Mouse (Mus musculus) forebrain, embryonic 12.5 days (tissue): ENCODE results near the gene Cd34. TPM values are rescaled to one million over a fixed set of nuclear protein-coding genes. Genes with fewer than 3 reads are reported as not detected.

Experiments
- ATAC-seq: fragments of 200-750 bp; cut with Nextera tagmentation; 2 replicates; pipeline ENCODE4 v1.8.0; 2017; ENCODE audit warnings: moderate TSS enrichment; ENCODE audit not compliant: low FRiP score
- H3K27ac ChIP-seq: fragments of 300-500 bp; sonication (generic); 2 replicates; pipeline ENCODE4 v1.5.1; 2016; ENCODE audit warnings: mild to moderate bottlenecking
- H3K27me3 ChIP-seq: fragments of 300-500 bp; sonication (generic); 2 replicates; pipeline ENCODE4 v1.6.1; 2016; ENCODE audit warnings: mild to moderate bottlenecking
- H3K36me3 ChIP-seq: fragments of 300-500 bp; sonication (generic); replicated peaks from 2 replicates; pipeline ENCODE4 v1.6.1; 2016; ENCODE audit warnings: mild to moderate bottlenecking
- H3K4me1 ChIP-seq: fragments of 300-500 bp; sonication (generic); 2 replicates; pipeline ENCODE4 v1.6.1; 2016
- H3K4me2 ChIP-seq: fragments of 300-500 bp; sonication (generic); 2 replicates; pipeline ENCODE4 v1.6.1; 2016; ENCODE audit warnings: mild to moderate bottlenecking, moderate library complexity
- H3K4me3 ChIP-seq: fragments of 300-500 bp; sonication (generic); replicated peaks from 2 replicates; pipeline ENCODE4 v1.5.1; 2016; ENCODE audit warnings: mild to moderate bottlenecking
- H3K9ac ChIP-seq: fragments of 300-500 bp; sonication (generic); 2 replicates; pipeline ENCODE4 v1.6.1; 2016; ENCODE audit warnings: mild to moderate bottlenecking
- H3K9me3 ChIP-seq: fragments of 300-500 bp; sonication (generic); 2 replicates; pipeline ENCODE4 v1.6.1; 2016
- WGBS: fragments of 180-500 bp; shearing (Covaris S2); methylation state at CpG from one replicate; pipeline ENCODE4 v1.1.7; 2016; 5-methylcytosine and 5-hydroxymethylcytosine counted together
- polyA plus RNA-seq: library from polyadenylated mRNA; unstranded; fragments of >200 nt; fragmentation: Nextera tagmentation; extraction: Ambion mirVana; gene quantifications from 2 replicates; pipeline ENCODE4 v1.2.1, GENCODE M21; 2016

Gene Cd34
- polyA plus RNA-seq, 1 experiment from 2014 or later, result 35.8 TPM

DNA sequence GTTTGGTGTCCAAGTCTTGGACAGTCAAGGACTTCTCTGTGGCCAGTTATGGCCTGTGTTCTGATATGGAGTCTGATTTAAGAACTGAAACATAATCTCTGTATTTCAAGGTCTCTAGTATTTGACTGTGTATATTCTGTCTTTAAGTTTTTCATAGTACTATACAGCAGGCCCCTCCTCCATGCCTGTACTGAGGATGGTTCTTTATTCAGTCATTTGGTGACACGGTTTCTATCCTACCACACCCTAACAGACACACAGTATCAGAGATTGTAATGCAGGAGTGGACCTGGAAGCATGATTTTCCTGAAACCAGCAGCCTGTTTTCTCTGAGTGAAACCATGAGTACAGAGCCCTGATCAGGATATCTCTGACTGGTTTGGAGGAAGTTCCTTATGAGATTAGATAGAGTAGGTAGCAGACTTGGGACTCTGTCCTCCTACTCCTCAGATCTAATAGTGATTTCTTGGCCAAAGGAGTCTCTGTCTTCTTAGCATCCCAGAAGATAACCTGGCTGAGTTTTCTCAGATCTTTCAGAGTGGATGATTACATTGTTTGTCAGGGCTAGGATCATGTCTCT is 54.9 kb downstream of the Cd34 start:
- Histone ChIP-seq H3K4me3 (no peak overlapping the region), H3K36me3 (no peaks in the 10 kb centered on the region), H3K9me3 (no peaks in the 10 kb centered on the region), H3K4me1 (no peaks in the 10 kb centered on the region), H3K4me2 (no peak overlapping the region), H3K27me3 (no peaks in the 10 kb centered on the region), H3K27ac (no peak overlapping the region), H3K9ac (no peak overlapping the region)
- ATAC-seq, result no peak
- 93% methylated on average over 1 of the region's 1 CpGs for WGBS

- ATAC-seq, result no peak
- H3K9ac ChIP-seq, result no peak overlapping the region
Measured at GRCm38 (mm10) chr1:194994262-194994661, 55.6 kb downstream of the Cd34 start.

GRCm38 (mm10) chr1:194995196-194995595 is 56.6 kb downstream of the Cd34 start:
- no peaks in the 10 kb centered on the region for H3K36me3 ChIP-seq
- no peak overlapping the region for H3K27ac ChIP-seq
- 90% methylated on average over 2 of the region's 2 CpGs for WGBS
- no peak overlapping the region for H3K9ac ChIP-seq
- no peaks in the 10 kb centered on the region for H3K27me3 ChIP-seq
- ATAC-seq, result no peak
- H3K4me2 ChIP-seq, result no peak overlapping the region
- H3K4me1 ChIP-seq, result no peaks in the 10 kb centered on the region
- H3K9me3 ChIP-seq, result no peaks in the 10 kb centered on the region
- no peak overlapping the region for H3K4me3 ChIP-seq

More at GRCm38 (mm10) chr1:194994262-194994661, 55.6 kb downstream of the Cd34 start:
- no peak overlapping the region for H3K4me2 ChIP-seq
- no peak overlapping the region for H3K4me3 ChIP-seq
- no peaks in the 10 kb centered on the region for H3K9me3 ChIP-seq
- no peaks in the 10 kb centered on the region for H3K27me3 ChIP-seq
- WGBS, result 86% methylated on average over 5 of the region's 5 CpGs
- H3K36me3 ChIP-seq, result no peaks in the 10 kb centered on the region
- no peaks in the 10 kb centered on the region for H3K4me1 ChIP-seq
- H3K27ac ChIP-seq, result no peak overlapping the region

- no peak overlapping the region for H3K9ac ChIP-seq
- H3K9me3 ChIP-seq, result no peaks in the 10 kb centered on the region
- no peak overlapping the region for H3K27ac ChIP-seq
- no peaks in the 10 kb centered on the region for H3K27me3 ChIP-seq
- no peak overlapping the region for H3K4me3 ChIP-seq
- H3K4me2 ChIP-seq, result no peak overlapping the region
- H3K36me3 ChIP-seq, result no peaks in the 10 kb centered on the region
- H3K4me1 ChIP-seq, result no peaks in the 10 kb centered on the region
- no peak for ATAC-seq
- WGBS, result 83% methylated on average over 1 of the region's 1 CpGs
Measured at GRCm38 (mm10) chr1:194998396-194998795, 59.8 kb downstream of the Cd34 start.

- 82% methylated on average over 4 of the region's 4 CpGs for WGBS
- no peak for ATAC-seq
Measured at GRCm38 (mm10) chr1:195003328-195003727, 64.7 kb downstream of the Cd34 start.

DNA sequence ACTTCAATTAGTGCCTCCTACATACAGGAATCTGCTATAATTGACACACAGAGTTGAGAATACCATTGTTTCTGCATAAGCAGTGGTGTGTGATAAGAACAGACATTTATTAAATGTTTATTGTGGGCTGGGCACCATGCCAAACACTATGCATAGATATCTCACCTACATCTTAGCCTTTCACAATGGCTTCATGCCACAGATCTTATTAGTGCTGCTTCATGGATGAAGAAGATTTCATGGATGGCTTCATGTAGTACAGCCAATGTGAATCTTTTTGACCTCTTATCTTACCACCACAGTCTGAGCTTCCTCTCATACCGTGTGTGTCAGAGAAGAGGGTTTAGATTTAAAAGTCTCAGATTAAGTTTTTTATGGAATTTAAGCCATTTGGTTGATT is 65.6 kb downstream of the Cd34 start:
- H3K4me1 ChIP-seq, result no peaks in the 10 kb centered on the region
- no peak overlapping the region for H3K27ac ChIP-seq
- H3K36me3 ChIP-seq, result no peaks in the 10 kb centered on the region
- no peak overlapping the region for H3K9ac ChIP-seq
- no peak overlapping the region for H3K4me3 ChIP-seq
- no peaks in the 10 kb centered on the region for H3K9me3 ChIP-seq
- H3K27me3 ChIP-seq, result no peaks in the 10 kb centered on the region
- 85% methylated on average over 1 of the region's 1 CpGs for WGBS
- ATAC-seq, result no peak
- H3K4me2 ChIP-seq, result no peak overlapping the region

More at GRCm38 (mm10) chr1:195003328-195003727, 64.7 kb downstream of the Cd34 start:
- H3K27me3 ChIP-seq, result no peaks in the 10 kb centered on the region
- H3K4me2 ChIP-seq, result no peak overlapping the region
- no peak overlapping the region for H3K4me3 ChIP-seq
- no peak overlapping the region for H3K9ac ChIP-seq
- H3K4me1 ChIP-seq, result no peaks in the 10 kb centered on the region
- H3K9me3 ChIP-seq, result no peaks in the 10 kb centered on the region
- no peak overlapping the region for H3K27ac ChIP-seq
- H3K36me3 ChIP-seq, result no peaks in the 10 kb centered on the region

- H3K27ac ChIP-seq, result no peak overlapping the region
- H3K4me3 ChIP-seq, result no peak overlapping the region
- no peaks in the 10 kb centered on the region for H3K36me3 ChIP-seq
- H3K4me2 ChIP-seq, result no peak overlapping the region
- no peak overlapping the region for H3K9ac ChIP-seq
- ATAC-seq, result no peak
- no peaks in the 10 kb centered on the region for H3K4me1 ChIP-seq
- no peaks in the 10 kb centered on the region for H3K27me3 ChIP-seq
- no peaks in the 10 kb centered on the region for H3K9me3 ChIP-seq
Measured at GRCm38 (mm10) chr1:195006267-195006666, 67.6 kb downstream of the Cd34 start.

Other genes starting within 250 kb of the Cd34 start
- 0.96 and 1.4 TPM in 2 replicates for gene Cd46, start 153.4 kb downstream of the Cd34 start, polyA plus RNA-seq
- gene Cr1l, start 192.8 kb downstream of the Cd34 start, polyA plus RNA-seq, result 35.6 and 40.5 TPM in 2 replicates
- 0.42 and 0.67 TPM in 2 replicates for gene Cr2, start 237.9 kb downstream of the Cd34 start, polyA plus RNA-seq